Mouse (Mus musculus): ENCODE measurements at regions not wholly inside any gene's neighbourhood (a gene's known extent, or its start where the extent isn't known, plus 50 kb on each side); places are given as distances from the start of the nearest gene placed in this dataset.

DNA sequence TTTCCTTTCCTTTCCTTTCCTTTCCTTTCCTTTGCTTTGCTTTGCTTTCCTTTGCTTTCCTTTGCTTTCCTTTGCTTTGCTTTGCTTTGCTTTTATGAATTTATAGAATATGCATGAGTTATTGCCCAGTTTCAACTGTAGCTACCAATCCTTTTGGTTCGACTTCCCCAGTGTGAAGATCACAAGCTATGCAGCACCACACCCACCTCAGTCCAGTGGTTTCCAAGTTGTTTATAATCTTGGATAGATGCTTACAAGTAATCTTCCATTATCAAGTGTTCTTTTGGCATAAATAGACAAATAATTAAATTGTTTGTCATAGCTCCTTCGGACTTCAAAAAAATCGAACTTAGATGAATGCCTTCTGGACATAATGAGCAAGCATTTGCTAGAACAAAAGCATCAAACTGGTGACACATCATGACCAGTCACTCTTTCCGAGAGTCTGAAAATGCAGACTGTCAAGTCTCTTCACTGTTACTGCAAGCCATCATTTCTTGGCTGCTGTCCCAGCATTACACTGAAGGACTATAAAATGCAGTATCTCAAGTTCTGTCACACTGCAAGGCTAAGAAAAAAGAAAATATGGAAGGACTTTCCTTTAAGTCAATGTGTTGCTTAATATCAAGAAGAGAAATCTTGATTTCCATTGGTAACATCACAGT is 1169.1 kb downstream of the Zfp704 start:
- ATAC-seq (peak; percentile 29; the same call in 1 of the 2 replicates), DNase-seq (peak; percentile 19)
- H3K36me3 ChIP-seq (ENCODE audit: insufficient read depth), result no peaks in the 10 kb centered on the region
- no peak overlapping the region for H3K4me2 ChIP-seq (ENCODE audit: low read depth)
- H3K27ac ChIP-seq (ENCODE audit: low read depth, low read length), result no peak overlapping the region
- no peaks in the 10 kb centered on the region for H3K27me3 ChIP-seq (ENCODE audit: insufficient read depth, low read length)
- no peaks in the 10 kb centered on the region for H3K9me3 ChIP-seq (ENCODE audit: low read length)
- 41% methylated on average over 4 of the region's 4 CpGs for WGBS
- no peak overlapping the region for H3K9ac ChIP-seq
- TF ChIP-seq CTCF (IDR thresholded peaks at IDR 0.05; ENCODE audit: low read depth), result no peak
- no peaks in the 10 kb centered on the region for H3K4me1 ChIP-seq (ENCODE audit: insufficient read depth)
- no peak overlapping the region for H3K4me3 ChIP-seq (ENCODE audit: low read depth, low read length)

Measured in forebrain, postnatal 0 days (tissue).